Mouse (Mus musculus): ENCODE results near the gene Qk.

Qk gene

DNA sequence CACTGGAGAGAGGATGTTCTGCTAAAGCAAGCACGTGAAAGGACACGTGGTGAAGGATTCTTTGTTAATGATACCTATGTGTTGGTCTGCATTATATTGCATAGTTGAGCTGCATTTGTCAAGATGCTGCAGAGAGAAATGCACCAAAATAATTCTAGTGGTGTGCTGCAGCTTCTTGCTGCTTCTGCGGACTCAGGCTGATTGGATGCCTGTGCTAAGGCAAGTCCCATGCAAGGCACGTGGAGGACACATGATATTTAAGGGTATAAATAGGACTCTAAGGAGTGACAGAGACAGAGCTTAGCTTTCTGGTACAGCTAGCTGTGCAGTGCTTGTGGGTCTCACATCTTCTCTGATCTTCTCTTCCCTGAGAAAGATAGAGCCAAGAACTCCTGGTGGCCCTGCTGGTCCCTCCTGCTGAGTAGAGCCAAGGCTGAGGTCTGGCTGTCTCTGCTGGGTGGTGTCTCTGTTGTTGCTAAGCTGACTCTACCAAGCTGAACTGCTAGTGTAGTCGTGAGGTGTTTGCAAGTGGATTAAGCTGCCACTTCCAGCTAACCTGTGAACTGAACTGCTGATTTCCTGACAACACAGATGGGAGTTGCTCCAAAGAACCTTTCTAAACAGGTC, 8.0 kb upstream of the Qk start:
- no peak for DNase-seq (ENCODE audit: extremely low spot score, low read depth, low spot score)

DNA sequence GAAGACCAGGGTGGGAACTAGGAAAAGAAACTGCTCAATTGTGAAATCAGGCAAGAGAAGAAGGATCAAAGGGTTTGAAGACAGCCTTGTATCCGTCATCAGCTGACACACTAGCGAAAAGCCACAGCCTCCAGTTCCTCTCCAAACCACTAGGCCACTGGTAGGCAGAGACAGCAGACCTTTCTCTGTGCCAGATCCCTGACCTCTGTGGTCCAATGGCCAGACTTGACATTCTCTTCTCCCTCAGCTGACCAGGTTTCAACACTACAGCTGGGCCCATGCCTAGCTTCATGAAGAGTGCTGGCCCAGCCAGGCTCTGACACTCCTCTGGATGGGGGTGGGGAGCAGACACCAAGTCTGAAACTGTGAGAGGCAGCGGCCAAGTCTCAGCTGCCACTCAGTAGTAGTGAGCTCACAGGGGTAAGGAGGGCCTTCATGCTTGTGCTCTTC, 7.0 kb upstream of the Qk start:
- DNase-seq (ENCODE audit: extremely low spot score, low read depth, low spot score) = no peak

DNA sequence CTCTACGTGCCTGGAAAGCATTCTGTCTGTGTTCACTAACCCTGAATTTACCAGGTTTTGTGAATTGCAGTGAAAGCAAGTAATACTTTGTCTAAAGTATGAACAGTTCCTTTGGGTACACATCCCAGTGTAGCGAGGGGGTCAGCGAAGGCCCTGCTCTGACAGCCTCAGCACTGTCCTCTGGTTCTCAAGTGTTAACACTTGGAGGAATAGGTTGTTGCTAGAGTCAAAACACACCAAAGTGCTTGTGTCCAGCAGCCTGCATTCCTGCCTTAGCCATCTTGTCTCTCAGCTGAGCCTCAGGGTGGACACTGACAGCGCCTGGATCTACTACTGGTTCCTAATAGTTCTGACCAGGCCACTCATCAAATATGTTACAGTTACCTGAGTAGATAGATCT, 6.3 kb upstream of the Qk start:
- no peak for DNase-seq (ENCODE audit: extremely low spot score, low read depth, low spot score)

- no peak for DNase-seq (ENCODE audit: extremely low spot score, low read depth, low spot score)
Observed at GRCm38 (mm10) chr17:10321754-10322153, 2.1 kb upstream of the Qk start.

GRCm38 (mm10) chr17:10321092-10321491, 1.4 kb upstream of the Qk start:
- no peak for DNase-seq (ENCODE audit: extremely low spot score, low read depth, low spot score)

DNA sequence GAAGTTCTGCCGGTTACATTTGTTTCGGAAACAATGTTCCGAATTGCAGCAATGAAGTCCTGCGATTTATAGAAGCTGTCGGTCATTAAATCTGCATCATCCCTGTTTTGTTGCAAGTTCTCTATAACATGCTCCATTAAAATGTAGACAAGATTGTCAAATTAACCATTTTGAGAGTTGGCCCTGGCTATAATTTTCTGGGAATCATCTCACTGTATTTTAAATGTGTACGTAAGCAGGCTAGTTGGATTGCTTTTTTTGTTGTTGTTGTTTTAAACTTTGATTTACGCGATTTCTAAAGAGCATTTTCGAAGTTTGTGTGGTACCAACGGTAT, 769 bp upstream of the Qk start:
- DNase-seq (ENCODE audit: extremely low spot score, low read depth, low spot score) = no peak

DNA sequence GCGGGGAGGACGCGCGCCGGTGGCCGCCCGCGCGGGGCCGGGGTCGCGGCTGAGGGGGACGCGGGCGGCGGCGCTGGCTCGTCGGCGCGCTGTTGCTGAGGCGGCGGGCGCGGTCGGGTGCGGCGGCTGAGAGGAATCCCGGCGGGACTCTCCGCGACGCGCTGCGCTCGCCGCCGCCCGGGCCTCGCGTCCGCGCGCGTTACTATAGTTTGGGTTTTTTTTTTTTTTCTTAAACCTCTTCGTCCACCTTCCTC, 296 bp downstream of the Qk start:
- no peak for DNase-seq (ENCODE audit: extremely low spot score, low read depth, low spot score)

DNA sequence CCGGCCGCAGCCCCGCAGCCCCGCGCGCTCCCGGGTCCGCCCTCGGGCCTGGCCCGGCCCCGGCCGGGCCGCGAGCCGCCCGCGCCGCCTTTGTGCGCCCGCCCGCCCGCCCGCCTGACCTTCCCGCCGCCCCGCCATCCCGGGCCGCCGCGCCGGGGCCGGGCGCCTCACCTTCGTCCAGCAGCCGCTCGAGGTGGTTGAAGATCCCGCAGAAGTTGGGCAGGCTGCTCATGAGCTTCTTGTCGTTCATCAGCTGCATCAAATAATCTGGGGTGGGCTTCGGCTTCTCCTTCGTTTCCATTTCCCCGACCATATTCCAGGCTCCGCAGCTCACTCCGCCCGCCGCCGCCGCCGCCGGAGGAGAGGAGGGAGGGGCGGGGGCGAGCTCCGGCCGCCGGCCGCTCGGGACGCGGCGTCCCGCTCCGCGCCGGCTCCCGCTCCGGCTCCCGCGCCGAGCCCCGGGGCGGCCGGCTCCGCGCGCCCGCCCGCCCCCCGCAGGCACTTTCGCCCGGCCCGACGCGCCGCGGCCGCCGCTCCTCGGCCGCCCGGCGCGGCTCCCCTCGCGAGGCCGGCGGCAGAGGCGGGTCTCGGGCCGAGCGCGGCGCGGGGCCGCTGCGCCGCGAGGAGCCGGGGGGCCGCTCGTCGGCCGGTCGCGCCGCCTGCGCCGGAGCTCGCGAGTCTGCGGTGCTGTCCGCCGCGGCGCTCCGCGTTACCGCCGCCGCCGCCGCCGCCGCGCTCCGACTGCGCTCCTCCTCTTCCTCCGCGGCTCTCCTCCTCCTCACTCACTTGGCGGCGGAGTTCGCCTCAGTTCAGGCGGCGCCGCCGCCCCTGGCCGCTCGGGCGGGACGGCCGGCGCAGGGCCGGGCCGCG, 858 bp downstream of the Qk start:
- no peak for DNase-seq (ENCODE audit: extremely low spot score, low read depth, low spot score)

- no peak for DNase-seq (ENCODE audit: extremely low spot score, low read depth, low spot score)
Observed at GRCm38 (mm10) chr17:10317981-10318551, 1.6 kb downstream of the Qk start.

GRCm38 (mm10) chr17:10317186-10317585, 2.5 kb downstream of the Qk start:
- no peak for DNase-seq (ENCODE audit: extremely low spot score, low read depth, low spot score)

GRCm38 (mm10) chr17:10316446-10316845, 3.2 kb downstream of the Qk start:
- DNase-seq (ENCODE audit: extremely low spot score, low read depth, low spot score) = no peak

- DNase-seq (ENCODE audit: extremely low spot score, low read depth, low spot score) = no peak
Observed at GRCm38 (mm10) chr17:10310046-10310445, 9.6 kb downstream of the Qk start.

DNA sequence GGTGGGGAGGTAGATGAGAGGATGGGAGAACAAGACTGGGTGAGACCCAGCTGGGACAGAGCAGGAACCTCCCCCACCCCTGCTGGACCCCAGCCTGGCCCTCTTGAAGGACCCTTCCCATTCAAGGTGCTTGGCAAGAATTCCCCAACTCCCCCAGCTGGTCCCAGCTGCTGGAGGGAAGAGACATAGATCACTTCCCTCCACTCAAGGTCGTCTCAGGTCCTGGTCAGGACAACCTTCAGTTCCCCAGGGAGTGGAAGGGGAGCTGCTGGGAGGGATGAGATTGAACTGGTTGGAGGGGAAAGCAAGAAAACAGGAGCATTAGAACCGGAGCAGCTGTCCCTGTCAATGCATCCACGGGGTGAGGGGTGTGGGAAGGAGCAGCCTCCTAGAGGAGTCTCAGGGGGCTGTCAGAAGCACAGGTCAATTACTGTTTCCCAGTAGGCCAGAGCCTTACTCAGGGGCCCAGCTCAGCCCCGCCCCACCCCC, 10.5 kb downstream of the Qk start:
- DNase-seq (ENCODE audit: extremely low spot score, low read depth, low spot score) = no peak

GRCm38 (mm10) chr17:10306424-10306823, 13.2 kb downstream of the Qk start:
- no peak for DNase-seq (ENCODE audit: extremely low spot score, low read depth, low spot score)

DNA sequence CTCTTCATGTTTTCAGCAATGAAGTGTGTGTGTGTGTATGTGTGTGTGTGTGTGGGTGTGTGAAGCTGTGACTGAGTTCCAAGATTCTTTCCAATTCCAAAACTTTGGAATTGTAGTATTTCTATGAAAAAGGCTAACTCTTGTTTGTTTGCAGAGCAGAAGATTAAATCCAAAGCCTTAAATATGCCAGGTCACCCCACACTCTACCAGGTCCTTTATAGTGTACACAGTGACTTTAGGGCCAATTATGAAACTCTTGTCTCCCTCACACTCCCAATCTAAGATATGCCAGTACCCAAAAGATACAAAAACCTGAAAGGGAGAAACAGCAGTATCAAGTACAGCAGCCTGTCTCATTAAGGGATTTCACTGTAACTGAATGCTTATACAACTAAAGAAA, 15.7 kb downstream of the Qk start:
- no peak for DNase-seq (ENCODE audit: extremely low spot score, low read depth, low spot score)

GRCm38 (mm10) chr17:10300968-10301795, 18.5 kb downstream of the Qk start:
- no peak for DNase-seq (ENCODE audit: extremely low spot score, low read depth, low spot score)

DNA sequence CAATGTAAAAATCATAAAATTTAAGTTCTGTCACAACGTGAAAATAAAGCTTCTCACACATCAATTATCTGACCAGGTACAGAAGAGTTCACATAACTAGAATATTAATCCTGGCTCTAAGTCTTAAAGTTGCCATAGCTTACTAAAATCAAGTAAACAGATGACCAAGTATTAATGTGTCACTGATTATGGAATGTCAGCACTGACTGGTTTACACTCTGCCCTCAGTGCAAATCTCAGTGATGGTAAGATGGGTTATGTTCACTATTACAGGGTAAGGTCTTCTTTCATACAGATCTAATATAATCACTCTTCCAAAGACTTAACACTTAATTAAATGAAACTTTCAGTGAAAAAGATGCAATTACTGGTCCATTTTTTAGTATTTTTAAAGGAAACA, 20.3 kb downstream of the Qk start:
- no peak for DNase-seq (ENCODE audit: extremely low spot score, low read depth, low spot score)

- DNase-seq (ENCODE audit: extremely low spot score, low read depth, low spot score) = no peak
Observed at GRCm38 (mm10) chr17:10292520-10292919, 27.1 kb downstream of the Qk start.

DNA sequence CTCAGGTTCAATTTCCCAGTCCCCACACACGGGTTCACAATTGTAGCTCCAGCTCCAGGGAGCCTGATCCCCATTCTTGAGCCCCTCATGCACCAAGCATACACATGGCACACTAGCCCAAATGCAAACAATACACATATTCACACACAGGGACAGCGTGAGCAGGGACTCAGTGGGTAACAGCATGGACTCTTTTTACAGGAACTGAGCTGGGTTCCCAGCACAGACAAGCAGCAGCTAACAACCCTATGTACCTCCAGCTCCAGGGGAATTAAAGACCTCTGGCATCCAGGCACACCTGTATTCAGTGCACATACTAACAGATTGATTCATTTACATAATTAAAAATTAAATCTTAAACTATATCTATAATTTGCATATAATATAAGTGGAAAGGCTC, 34.9 kb downstream of the Qk start:
- no peak for DNase-seq (ENCODE audit: extremely low spot score, low read depth, low spot score)

DNA sequence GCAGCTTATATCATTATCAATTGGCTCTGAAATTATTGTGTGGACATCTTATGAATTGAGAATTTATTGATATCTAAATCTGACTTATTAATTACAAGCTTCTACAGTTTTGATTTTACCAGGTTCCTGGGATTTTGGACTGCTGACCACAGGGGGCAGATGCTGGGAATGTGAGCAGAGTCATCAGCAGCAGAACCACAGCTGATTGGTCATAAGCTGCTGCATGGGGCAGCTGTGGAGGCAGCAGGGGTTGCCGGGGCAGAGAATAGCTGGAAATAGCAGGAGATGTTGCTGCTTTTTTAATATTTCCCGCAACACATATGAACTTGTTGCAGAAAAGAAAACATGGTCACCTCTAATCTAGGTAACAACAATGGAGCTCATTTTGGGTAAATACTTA, 40.1 kb downstream of the Qk start:
- DNase-seq (ENCODE audit: extremely low spot score, low read depth, low spot score) = no peak

- DNase-seq (ENCODE audit: extremely low spot score, low read depth, low spot score) = no peak
Observed at GRCm38 (mm10) chr17:10269518-10269917, 50.1 kb downstream of the Qk start.

DNA sequence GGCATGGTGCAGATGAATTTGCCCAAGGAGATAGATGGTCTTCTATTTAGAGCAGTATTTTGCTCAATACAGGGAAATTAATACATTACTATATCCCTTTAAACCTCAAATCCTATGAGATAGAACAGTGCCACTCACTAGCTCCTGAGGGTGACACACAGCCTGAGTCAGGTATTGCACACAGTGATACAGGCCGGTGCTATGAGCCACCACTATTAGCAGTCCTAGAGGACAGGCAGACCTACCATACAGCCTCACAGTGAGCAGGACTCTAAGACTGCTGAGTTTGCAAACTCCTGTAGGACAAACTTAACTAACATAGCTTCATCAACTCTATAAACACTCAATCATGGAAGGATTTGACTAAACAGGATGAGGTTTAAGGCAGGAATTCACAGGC, 51.2 kb downstream of the Qk start:
- no peak for DNase-seq (ENCODE audit: extremely low spot score, low read depth, low spot score)
